24 mouse cellular contexts compared by ENCODE assay signal in genomic region chr6:73267738-73268311, GRCm38 (mm10). TPM values are rescaled to one million over a fixed set of nuclear protein-coding genes. Genes with fewer than 3 reads are reported as not detected.
"Had no signal": no experiment of that assay in that cellular context is flagged by ENCODE, and none has a peak within 500 bp of the region (broad histone marks: within the 10 kb centered on the region; RNA-seq: fewer than 3 reads in every experiment).

No protein-coding gene starts in this region.

- H3K4me2 ChIP-seq: heart, embryonic 12.5 days; hindbrain, embryonic 13.5 days; hindbrain, embryonic 15.5 days; kidney, embryonic 15.5 days; limb, embryonic 12.5 days; liver, embryonic 11.5 days; liver, embryonic 13.5 days; liver, embryonic 15.5 days had no signal

- H3K4me3 ChIP-seq: heart, adult 2 months; heart, embryonic 12.5 days; hindbrain, embryonic 13.5 days; hindbrain, embryonic 15.5 days; kidney, embryonic 15.5 days; layer of hippocampus, adult 2 months; left cerebral cortex, adult 2 months; limb, embryonic 10.5 days; limb, embryonic 12.5 days; liver, embryonic 13.5 days; liver, embryonic 15.5 days had no signal

- ATAC-seq: hindbrain, postnatal 0 days; liver, postnatal 0 days had no signal

- H3K27me3 ChIP-seq: heart, embryonic 12.5 days; hindbrain, embryonic 13.5 days; hindbrain, embryonic 15.5 days; kidney, embryonic 15.5 days; limb, embryonic 12.5 days; liver, embryonic 13.5 days; liver, embryonic 15.5 days had no signal

- DNase-seq: gastrocnemius, postnatal 14 days; gastrocnemius, postnatal 36 days; heart, adult 2 months; heart, postnatal 14 days; heart, postnatal 36 days; kidney, adult 18-20 months; kidney, adult 9 months; kidney, postnatal 10 days; kidney, postnatal 25 days; kidney, postnatal 4 days; liver; liver, embryonic 13.5 days; liver, postnatal 0 days had no signal

- H3K9me3 ChIP-seq: heart, embryonic 12.5 days; hindbrain, embryonic 13.5 days; hindbrain, embryonic 15.5 days; kidney, embryonic 15.5 days; limb, embryonic 10.5 days; limb, embryonic 12.5 days; liver, embryonic 13.5 days; liver, embryonic 15.5 days had no signal

- H3K27ac ChIP-seq: heart, adult 2 months; hindbrain, embryonic 13.5 days; hindbrain, embryonic 15.5 days; hindbrain, postnatal 0 days; kidney, embryonic 15.5 days; layer of hippocampus, adult 2 months; left cerebral cortex, adult 2 months; limb, embryonic 10.5 days; limb, embryonic 12.5 days; liver, embryonic 13.5 days; liver, embryonic 15.5 days had no signal

- H3K4me1 ChIP-seq: hindbrain, embryonic 13.5 days; hindbrain, embryonic 15.5 days; kidney, embryonic 15.5 days; limb, embryonic 10.5 days; limb, embryonic 12.5 days; liver, embryonic 13.5 days; liver, embryonic 15.5 days had no signal

- H3K9ac ChIP-seq: heart, embryonic 12.5 days; hindbrain, embryonic 13.5 days; hindbrain, embryonic 15.5 days; kidney, embryonic 15.5 days; limb, embryonic 12.5 days; liver, embryonic 13.5 days; liver, embryonic 15.5 days; liver, postnatal 0 days had no signal

RNA-seq across cellular contexts. Expression of gene Dnah6, which starts 46.4 kb away (rescaled TPM):
- total RNA-seq: gastrocnemius, postnatal 36 days had no signal
- polyA plus RNA-seq: limb, embryonic 12.5 days had no signal
